Mouse (Mus musculus) embryo, embryonic 11 days (tissue): Measurements from ENCODE around the gene Mtfr1l.

Experiments used
- DNase-seq: peaks from one replicate; pipeline ENCODE4 v3.0.0-alpha.2; 2015

Mtfr1l gene

DNA sequence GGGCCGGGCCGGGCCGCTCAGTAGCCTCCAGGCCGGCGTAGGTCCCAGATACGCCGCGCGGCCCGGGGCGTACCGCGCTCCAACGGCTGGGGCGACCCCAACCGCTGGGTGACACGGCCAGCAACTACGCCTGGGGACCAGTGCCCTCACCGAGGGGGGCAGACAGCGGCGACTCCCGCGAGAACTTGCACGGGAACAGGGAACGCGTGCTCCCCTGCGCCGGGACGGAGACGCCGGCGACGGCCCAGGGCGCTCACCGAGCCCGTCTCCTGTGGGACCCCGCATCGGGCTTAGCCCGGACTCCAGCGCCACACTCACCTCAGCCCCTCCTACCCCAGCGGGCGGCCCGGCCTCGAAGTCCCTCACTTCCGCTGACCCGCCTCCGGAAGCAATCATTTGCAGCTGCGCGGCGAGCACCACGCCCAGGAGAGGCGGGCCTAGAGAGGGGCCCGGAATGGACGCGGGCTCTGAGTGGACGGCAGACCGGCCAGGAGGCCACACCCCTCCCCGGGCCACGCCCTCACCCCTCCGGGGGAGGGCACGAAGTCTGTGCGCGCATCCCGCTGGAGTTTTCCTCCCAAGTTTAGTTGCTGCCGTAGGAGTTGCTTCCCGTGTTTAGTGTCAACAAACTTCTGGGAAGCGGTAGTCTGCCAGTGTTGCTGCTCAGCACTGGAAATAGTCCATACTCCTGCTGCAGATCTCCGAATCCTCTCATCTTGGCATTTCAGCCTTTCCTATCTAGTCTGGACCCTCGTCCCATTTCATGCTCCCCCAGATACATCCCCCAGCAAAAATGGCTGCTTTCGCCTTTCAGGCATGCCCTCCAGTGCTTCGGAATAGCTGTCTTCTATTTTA lies at the start of gene Mtfr1l:
TSS of gene Mtfr1l (minus strand) at position 456 of the 855 bp plus-strand sequence.
- peak; percentile 99 for DNase-seq

DNA sequence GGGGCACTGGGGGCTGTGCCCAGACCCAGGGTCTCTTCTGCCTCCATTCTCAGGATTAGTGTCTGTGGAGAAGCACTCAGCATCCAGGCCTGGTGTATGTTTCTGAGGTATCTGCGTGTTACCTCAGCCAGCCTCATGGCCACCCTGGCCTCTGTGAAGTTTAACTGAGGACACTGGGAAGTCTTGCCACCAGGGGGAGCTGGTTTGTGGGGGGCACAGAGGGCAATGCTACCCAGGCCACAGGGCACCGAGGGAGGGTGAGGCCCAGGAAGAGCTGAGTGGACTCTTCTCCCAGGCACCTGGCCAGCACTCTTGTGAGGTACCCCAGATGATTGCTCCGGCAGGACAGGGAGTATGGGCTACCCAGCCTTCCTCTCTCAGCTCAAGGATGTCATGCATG lies 48.3 kb upstream of the Mtfr1l start:
- DNase-seq, result no peak

DNA sequence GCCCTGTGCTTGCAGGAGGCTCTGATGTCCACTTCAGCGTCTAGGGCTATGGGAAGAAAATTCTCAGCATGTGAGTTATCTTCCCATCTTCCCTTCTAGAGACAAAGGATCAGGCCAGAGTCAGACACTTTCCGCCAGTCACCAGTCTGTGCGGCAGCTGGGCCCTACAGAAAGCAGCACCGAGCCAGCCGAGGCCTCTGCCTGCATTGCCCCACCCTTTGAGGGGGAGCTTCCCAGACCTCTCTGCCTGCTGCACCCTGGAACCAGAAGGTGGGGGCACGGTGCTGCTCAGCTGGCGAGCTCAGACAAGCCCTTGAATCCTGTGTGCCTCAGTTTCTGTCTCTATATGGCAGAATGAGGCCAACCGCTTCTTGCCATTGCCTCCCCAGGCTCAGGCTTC lies 46.2 kb upstream of the Mtfr1l start:
- no peak for DNase-seq

DNA sequence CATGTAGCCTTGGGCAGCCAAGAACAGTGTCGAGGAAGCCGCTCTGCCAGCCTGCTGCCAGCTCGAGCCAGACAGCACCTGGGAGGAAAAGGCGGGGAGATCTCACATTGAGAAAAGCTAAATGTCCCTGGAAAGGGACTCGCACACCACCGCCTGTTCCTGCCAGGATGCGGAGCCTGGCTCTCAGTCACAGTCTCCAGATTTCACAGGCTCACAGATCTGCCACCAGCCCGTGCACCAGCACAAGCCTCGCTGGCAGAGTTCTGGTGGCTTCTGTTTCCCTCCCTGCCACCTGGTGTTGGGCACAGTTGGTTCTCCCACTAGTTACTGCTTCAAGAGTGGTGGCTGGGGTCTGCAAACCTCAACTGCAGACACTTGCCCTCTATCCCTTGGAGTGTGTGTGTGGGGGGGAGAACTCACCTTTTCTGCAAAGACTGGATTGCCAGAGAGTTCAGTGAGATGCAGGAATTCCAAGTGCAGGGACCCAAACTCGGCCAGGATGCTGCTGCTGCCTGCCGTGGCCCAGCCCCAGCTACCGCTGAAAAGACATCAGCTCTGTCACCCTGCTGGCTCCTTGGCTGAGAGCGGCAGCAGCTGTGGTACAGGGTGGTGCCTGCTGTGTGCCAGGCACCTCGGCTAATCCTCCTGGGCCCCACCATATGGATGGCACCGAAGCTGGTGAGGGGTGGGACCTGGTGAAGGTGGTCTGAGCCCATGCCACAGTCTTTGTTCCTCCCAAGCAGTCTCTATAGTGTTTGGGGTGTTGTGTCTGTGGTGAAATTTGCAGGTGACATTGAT lies 45.4 kb upstream of the Mtfr1l start:
- DNase-seq, result no peak

DNA sequence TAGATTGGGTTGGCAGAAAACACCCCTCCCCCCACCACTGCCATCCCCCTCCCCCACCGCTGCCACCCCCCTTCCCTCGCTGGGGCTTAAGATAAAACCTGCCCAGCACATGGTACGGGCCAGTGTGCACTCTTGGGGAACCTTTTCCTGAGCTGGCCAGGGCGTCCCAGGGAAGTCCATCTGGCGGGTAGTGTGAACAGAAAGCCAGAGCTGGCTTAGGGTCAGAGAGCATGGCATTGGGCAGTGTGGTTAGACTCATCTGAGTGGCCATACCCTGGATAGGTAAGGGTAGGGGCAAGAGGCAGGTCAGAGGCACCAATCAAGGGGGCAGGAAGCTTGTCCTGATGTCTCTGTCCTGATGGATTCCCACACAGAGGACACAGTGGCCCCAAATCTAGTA lies 44.4 kb upstream of the Mtfr1l start:
- DNase-seq, result no peak

GRCm38 (mm10) chr4:134579212-134579611 lies 44.0 kb upstream of the Mtfr1l start:
- DNase-seq, result no peak

DNA sequence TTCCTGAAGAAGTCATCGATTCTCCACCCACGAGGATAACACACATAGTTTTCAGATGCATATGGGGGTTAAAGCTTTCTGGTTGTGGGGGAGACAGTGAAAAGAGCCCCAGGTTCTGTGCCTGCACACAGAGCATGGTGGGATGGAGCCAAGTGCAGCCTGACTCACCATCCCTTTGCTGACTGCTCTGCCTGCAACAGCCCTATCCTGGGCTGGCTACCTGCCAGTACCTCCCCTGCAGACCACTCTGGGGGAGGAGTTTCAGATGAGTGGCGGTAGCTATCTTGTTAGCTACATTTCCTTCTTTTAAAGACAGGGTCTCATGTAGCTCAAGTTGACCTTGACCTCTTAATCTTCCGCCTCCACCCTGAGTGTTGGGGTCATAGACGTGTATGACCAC lies 43.2 kb upstream of the Mtfr1l start:
- no peak for DNase-seq

GRCm38 (mm10) chr4:134577281-134577680 lies 42.1 kb upstream of the Mtfr1l start:
- DNase-seq, result no peak

DNA sequence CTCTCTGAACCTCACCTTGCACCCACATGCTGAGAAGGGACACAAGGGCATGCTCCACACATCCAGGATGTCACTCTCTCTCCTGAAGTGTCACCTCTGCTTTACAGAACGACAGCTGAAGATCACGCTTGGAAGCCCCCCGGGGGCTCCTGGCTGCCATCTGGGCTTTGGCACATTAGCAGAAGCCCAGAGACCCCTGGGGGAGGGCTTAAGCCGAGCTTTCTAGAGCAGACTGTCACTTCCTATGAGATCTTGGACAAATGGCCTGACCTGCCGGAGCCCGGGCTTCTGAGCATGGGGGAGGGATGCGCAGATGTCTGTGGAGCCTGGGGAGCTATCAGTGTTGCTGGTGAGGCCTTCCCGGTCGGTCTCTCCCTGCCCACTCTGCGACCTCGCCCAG lies 40.3 kb upstream of the Mtfr1l start:
- peak; percentile 54 for DNase-seq

DNA sequence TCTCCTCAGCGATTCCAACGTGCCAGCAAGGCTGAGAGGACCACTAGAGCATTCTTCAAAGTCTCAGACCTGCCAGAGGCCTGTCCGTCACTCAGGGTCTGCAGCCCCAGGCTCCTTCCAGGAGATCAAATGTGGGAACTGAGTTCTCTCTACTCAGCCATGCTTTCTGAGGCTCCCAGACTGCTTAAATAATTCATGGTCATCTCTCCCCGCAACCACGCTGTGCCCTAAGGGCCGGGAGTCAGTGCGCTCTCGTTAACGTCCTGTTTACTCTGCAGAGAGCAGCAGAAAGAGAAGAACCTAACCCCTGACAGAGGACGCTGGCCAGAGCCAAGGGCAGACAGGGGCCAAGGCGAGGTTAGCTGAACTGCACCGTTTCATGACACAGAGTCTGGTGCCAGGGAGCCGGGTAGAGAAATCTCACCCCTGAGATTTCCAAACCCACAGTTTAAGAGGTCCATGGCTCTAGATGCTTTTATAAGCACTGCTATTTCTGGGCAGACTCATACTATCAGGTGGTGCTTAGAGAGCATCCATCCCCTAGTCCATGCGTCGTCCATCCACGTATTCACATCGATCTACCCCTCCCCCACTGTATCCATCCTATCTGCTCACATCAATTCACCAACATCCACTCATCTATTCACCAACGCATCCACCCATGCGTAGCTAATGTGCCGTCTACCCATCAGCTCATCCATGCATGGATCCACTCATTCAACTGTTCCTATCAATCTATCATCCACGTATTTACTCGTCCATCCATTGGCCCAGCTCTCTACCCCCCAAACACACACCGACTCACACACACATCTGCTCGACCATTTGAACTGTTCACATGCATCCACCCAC lies 37.5 kb upstream of the Mtfr1l start:
- DNase-seq, result no peak

DNA sequence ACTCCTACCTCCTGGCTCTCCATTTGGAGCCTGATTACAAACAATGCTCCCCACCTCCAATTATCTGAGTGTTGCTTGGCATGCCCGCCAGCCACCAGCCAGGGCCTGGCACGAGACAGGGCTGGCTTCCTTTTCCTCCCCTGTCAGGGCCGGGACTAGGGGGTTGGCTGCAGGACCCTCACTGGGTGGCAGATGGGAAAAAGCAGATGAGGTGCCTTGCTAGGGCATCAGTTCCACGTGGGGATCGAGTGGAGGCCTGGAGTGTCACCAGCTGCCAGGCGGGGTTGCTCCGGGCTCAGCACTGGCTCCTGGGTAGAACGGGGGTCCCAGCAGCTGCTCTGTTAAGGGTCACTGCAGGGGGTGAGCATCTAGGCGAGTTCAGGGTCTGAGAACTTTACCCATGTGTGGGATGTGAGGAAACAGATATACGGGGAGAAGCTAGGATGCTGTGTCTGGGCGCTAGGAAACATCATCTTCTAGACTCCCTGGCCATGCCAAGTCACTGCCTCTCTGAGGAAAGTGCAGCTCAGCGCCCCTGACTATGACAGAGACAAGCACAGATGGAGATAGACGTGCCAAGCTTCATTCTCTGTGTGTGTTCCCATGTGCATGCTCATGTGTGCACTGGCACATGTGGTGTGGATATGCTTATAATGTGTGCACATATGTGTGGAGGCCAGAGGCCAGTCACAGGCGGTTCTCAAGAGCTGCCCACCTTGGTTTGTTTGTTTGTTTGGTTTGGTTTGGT lies 35.7 kb upstream of the Mtfr1l start:
- no peak for DNase-seq

DNA sequence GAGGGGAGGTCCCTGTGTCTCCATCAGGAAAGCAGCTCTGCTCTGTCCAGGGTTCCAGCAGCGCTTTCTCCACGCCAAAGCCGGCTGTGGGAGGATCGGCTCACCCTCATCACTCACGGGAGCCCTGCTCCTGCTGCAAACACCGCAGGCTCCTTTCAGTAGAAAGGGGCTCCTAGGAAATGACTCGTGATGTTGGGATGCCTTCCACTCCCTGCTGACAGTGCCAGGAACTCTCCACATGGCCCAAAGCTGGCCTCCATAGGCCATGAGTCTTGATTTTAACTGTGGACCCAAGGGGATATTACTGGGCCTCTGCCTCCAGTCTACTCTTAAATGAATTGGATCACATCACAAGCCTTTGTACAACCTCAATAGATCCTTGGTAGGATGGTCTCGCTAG lies 34.6 kb upstream of the Mtfr1l start:
- no peak for DNase-seq

DNA sequence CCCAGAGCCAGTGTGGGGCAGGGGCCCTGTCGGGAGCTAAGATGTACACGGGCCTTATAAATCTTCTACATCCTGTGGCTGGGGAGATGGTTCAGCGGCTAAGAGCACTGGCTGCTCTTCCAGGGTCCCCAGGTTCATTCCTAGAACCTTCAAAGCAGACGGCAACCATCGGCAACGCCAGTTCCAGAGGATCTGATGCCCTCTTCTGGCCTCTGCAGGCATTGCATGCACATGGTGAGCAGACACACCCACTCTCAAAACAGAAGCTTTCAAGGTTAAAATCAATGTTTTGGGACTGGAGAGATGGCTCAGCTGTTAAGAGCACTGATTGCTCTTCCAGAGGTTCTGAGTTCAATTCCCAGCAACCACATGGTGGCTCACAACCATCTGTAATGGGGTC lies 34.0 kb upstream of the Mtfr1l start:
- DNase-seq, result no peak

DNA sequence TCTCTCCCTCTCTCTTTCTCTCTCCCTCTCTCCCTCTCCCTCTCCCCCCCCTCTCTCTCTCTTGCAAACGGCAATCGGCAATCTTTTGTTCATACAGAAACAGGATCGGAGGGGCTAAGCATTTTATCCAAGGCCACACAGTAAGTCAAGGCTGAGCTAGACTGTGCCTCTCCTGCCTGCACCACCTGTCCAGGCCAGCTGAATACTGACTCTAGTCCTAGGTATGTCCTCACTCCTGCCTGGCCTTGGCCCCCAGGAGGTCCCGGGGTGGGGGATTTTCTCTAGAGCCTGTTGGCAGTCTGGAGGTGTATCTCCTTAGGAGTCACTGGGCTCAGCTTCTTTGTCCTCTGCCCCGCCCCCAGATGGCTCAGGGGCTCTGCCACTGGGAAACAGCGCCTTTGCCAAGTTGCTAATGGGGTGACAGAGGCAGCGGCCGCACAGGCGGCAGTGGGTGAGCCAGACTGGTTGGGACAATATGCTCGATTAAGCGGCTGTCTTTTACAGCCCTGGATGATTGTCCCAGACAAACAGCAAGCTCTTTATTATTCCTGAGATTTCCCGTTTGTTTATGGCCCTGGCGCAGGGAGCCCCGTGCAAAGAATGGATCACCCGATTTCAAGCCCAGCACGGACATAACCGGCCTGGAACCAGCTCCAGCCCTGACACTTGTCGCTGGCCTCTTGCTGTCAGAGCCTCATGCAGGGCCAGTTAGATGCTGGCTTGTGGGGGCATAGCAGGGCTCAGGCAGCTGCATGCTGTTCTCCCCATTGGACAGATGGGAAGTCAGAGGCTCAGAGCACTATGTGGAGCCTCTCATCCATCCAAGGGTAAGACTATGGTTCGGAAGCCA lies 32.4 kb upstream of the Mtfr1l start:
- peak; percentile 26 for DNase-seq

DNA sequence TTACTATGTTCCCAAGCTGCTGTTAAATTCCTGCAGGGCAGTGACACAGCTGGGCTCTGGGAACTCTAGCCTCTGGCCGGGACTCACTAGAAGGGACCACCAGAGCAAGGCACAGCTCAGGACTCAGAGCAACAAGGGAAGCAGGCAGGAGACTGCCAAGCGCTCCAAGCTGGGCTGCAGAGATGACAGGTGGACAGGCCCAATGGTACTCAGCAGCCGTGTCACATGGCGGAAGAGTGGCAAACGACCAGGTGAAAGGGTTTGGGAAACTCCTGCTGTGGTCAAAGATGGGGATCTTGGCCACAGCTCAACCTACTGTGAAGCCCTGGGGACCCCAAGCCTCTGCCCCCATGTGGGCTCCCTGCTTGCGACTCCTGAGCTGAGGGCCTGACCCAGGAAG lies 28.9 kb upstream of the Mtfr1l start:
- no peak for DNase-seq

- no peak for DNase-seq
Measured at GRCm38 (mm10) chr4:134563624-134564023, 28.4 kb upstream of the Mtfr1l start.

DNA sequence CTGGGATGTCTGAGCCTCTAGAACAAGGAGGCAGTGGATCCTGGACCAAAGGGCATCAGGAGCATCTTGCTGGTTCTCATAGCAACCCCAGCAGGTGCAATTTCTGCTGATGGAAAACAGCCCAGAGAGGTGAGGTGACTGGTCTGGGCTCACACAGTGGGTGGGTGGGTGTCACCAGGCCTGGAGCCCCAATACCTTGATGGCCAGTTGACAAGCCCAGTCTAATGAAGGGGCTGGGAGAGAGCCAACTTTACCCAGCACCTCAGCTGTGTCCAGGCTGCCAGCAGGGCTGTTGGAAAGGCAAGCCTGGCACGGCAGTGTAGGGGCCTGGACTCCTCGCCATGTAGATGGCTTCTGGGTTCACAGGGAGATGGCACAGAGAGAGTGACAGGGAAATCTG lies 26.8 kb upstream of the Mtfr1l start:
- DNase-seq, result no peak

DNA sequence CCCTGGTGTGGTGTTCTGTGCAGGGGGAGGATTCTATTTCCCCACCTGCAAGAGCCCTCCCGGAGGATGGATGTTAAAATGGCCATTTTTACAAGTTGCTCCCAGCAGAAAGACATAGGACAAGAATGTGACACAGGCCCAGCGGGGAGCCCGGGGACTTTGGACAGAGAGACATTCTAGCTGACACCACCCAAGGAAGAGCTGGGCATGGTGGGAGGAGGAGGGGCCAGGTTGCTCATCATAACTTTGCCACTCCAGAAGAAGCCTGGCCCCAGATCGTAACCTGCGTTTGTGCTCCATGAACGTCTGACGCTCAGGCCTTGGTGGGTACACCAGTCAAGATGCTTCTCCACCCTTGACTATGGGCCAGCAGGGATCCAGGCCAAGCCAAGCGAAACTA lies 25.5 kb upstream of the Mtfr1l start:
- no peak for DNase-seq

DNA sequence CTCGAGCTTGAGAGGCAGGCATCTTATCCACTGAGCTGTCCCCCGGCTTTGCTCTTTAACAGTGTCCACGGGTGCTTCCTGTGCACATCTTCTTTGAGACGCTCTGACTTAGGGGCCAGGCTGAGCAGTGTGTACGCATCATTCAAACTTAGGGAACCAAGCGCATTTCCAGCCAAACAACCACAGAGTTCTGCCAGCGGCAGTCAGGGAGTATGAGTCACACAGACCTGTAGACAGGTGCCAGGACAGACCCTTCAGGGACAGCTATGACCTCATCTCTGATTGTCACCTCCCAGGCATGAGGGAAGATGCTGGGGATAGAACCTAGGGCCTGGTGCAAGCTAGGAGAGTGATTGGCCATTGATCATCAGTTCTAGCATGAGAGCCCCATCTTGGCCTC lies 24.0 kb upstream of the Mtfr1l start:
- no peak for DNase-seq

DNA sequence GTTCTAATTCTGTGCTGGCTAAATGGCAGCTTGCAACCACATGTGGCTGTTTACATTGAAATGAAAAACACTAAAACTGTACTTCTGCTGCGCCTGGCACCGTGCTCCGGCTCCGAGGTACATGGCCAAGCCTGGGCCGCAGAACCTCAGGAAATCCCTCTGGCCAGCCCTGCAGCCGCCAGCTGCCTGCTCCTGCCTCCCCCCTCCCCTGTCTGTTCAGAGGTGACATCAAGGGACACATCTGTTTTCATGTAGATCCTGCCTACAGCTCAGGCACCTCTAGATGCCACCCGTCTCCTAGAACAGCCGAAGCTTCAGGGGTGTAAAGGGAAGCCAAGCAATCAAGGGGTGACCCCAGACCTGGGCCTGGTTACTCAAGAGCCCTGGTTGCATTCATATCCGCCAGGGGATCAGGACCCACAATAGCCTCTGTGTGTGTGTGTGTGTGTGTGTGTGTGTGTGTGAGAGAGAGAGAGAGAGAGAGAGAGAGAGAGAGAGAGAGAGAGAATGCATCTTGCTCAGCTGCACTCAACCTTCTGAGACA lies 23.5 kb upstream of the Mtfr1l start:
- no peak for DNase-seq

- DNase-seq, result peak; percentile 63
Measured at GRCm38 (mm10) chr4:134557626-134558249, 22.6 kb upstream of the Mtfr1l start.
